Mouse (Mus musculus) limb, embryonic 14.5 days (tissue): Measurements from ENCODE around the gene Rpl26. TPM values are rescaled to one million over a fixed set of nuclear protein-coding genes. Genes with fewer than 3 reads are reported as not detected.

ENCODE experiments used
- ATAC-seq: fragments of 200-750 bp; cut with Nextera tagmentation; 2 replicates; pipeline ENCODE4 v1.8.0; 2017; ENCODE audit warnings: low read depth, moderate number of reproducible peaks, moderate TSS enrichment; ENCODE audit not compliant: low FRiP score
- DNase-seq: peaks from one replicate; pipeline ENCODE4 v3.0.0-alpha.2; 2015; ENCODE audit warnings: low spot score
- H3K27ac ChIP-seq: fragments of 300-500 bp; sonication (generic); replicated peaks from 2 replicates; pipeline ENCODE4 v1.5.1; 2014; ENCODE audit warnings: low read depth, mild to moderate bottlenecking, low read length, moderate library complexity, mixed read lengths
- H3K27me3 ChIP-seq: fragments of 300-500 bp; sonication (generic); 2 replicates; pipeline ENCODE4 v1.6.1; 2014; ENCODE audit warnings: low read length, mixed read lengths; ENCODE audit not compliant: control insufficient read depth, insufficient read depth
- H3K36me3 ChIP-seq: fragments of 300-500 bp; sonication (generic); 2 replicates; pipeline ENCODE4 v1.6.1; 2014; ENCODE audit warnings: mild to moderate bottlenecking, low read length, moderate library complexity, mixed read lengths; ENCODE audit not compliant: control insufficient read depth, insufficient read depth
- H3K4me1 ChIP-seq: fragments of 300-500 bp; sonication (generic); 2 replicates; pipeline ENCODE4 v1.6.1; 2014; ENCODE audit warnings: antibody characterized with exemption, low read length, mixed read lengths; ENCODE audit not compliant: control insufficient read depth, insufficient read depth
- H3K4me2 ChIP-seq: fragments of 300-500 bp; sonication (generic); replicated peaks from 2 replicates; pipeline ENCODE4 v1.6.1; 2014; ENCODE audit warnings: low read depth, mild to moderate bottlenecking, low read length, moderate library complexity; ENCODE audit not compliant: severe bottlenecking
- H3K4me3 ChIP-seq: fragments of 300-500 bp; sonication (generic); replicated peaks from 2 replicates; pipeline ENCODE4 v1.5.1; 2014; ENCODE audit warnings: low read length
- H3K9ac ChIP-seq: fragments of 300-500 bp; sonication (generic); 2 replicates; pipeline ENCODE4 v1.6.1; 2014; ENCODE audit warnings: mild to moderate bottlenecking, low read depth, low read length, moderate library complexity; ENCODE audit not compliant: severe bottlenecking
- H3K9me3 ChIP-seq: fragments of 300-500 bp; sonication (generic); 2 replicates; pipeline ENCODE4 v1.6.1; 2016; ENCODE audit warnings: low read length; ENCODE audit not compliant: control insufficient read depth
- POLR2A ChIP-seq: fragments of 200-500 bp; IDR thresholded peaks from 2 replicates; pipeline ENCODE4 v1.8.0; 2012; ENCODE audit warnings: inconsistent platforms, mild to moderate bottlenecking, moderate library complexity, borderline replicate concordance; ENCODE audit not compliant: insufficient read depth, insufficient read length; ENCODE audit errors: extremely low read depth
- WGBS: fragments of 180-500 bp; shearing (Covaris S2); extraction: QIAGEN DNeasy Blood & Tissue Kit; methylation state at CpG from one replicate; pipeline ENCODE4 v1.1.7; 2014; 5-methylcytosine and 5-hydroxymethylcytosine counted together
- polyA plus RNA-seq, 2 experiments: library from polyadenylated mRNA; depleted of rRNA in 1 of 2; stranded (reverse) in 1 of 2; unstranded in 1 of 2; fragments of >200 nt; fragmentation: Nextera tagmentation in 1 of 2; extraction: Ambion mirVana in 1 of 2; gene quantifications; 2 replicates each; pipeline versions ENCODE4 v1.2.1 to v1.2.3; 2012 to 2014

Rpl26 gene
- polyA plus RNA-seq, 2 experiments: 1,230 to 3,506 TPM

DNA sequence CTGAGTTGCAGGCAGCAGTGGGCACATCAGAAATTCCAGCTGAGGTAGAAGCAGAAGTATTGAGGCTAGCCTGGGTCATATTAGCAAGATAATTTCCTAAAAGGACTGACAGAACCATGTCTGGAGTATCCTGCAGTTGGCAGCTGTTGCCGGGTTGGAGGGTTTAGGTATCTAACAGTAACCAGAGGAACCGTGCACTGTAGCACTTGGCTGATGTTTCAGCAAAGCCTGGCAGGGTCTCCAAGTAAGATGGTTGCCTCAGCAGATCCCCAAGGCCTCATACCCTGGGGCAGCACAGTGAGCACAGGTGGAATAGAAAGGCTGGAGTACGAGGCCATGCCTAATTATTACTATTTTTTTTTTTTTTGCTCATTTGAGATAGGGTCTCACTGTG is 3.8 kb downstream of the Rpl26 start:
- Histone ChIP-seq H3K4me2 (no peak overlapping the region), H3K27me3 (no peaks in the 10 kb centered on the region), H3K4me1 (peaks cover 4% of the 10 kb centered on the region; the same call in 1 of the 2 replicates), H3K36me3 (peaks cover 39% of the 10 kb centered on the region), H3K4me3 (no peak overlapping the region), H3K9ac (no peak overlapping the region), H3K9me3 (no peaks in the 10 kb centered on the region), H3K27ac (0 out of 2 replicates have a peak overlapping the region, but pooled peaks have one; percentile 33)
- ATAC-seq: no peak
- DNase-seq: no peak
- WGBS: 85% methylated on average over 3 of the region's 3 CpGs
- TF ChIP-seq POLR2A: no peak

DNA sequence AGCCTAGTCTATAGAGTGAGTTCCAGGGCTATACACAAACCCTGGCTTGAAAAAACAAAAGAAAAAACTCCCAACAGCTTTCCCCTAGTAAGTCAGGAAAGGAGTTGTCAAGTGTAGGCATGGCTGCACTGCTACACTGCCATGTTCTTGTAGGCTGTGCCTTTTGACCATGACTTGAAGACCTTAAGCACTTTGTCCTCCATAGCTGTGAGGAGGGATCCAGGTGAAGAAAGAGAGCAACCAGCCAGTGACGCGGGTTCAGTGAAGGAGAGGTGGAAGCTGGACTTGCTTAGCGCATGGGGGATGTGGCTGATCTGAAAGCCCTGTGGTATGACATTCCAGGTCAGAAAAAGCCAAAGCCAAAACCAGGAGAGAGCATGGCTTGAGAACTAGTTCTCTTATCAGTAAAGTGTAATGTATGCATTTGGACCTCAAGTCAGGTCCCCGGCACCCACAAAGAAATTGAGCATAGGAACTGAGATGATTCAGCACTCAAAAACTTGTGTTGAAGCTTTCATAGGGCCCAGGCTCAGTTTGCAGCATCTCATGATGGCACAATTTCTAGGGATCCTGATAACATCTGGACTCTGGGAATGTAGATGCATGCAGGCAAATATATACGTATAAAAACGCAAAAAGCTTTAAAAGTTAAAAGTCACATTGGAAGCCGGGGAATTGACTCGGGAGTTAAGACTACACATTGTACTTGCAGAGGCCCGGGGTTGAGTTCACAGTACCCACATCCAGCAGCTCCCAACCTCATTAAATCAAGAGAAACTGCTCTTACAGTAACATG is 4.5 kb downstream of the Rpl26 start:
- H3K36me3 ChIP-seq: peaks cover 39% of the 10 kb centered on the region
- no peak for TF ChIP-seq POLR2A
- WGBS: 82% methylated on average over 9 of the region's 9 CpGs

DNA sequence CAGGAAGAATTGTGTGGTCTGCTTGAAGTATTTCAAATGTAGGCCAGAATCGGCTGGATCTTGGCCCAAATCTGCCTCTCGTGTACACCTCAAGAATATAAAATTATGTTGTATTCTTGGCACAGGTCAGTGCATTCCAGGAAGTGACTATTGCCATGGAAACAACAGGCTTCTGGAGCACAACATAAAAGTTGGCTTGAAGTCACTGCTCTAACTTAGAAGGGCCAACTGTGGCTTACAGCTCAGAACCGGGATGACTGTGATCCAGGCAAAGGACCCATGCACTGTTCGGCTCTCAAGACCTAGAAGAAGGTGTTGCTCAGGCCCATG is 5.0 kb downstream of the Rpl26 start:
- Histone ChIP-seq H3K27ac (no peak overlapping the region), H3K36me3 (peaks cover 39% of the 10 kb centered on the region), H3K4me1 (peaks cover 4% of the 10 kb centered on the region; the same call in 1 of the 2 replicates), H3K9ac (no peak overlapping the region), H3K27me3 (no peaks in the 10 kb centered on the region), H3K4me2 (no peak overlapping the region), H3K9me3 (no peaks in the 10 kb centered on the region), H3K4me3 (no peak overlapping the region)
- no peak for TF ChIP-seq POLR2A
- 60% methylated on average over 4 of the region's 4 CpGs for whole genome bisulfite sequencing
- ATAC-seq (peak; percentile 39), DNase-seq (peak; percentile 90)

More for the DNA sequence above, 4.5 kb downstream of the Rpl26 start:
- H3K9ac ChIP-seq: no peak overlapping the region
- H3K4me3 ChIP-seq: no peak overlapping the region
- H3K27ac ChIP-seq: 0 out of 2 replicates have a peak overlapping the region, but pooled peaks have one; percentile 33
- ATAC-seq (no peak), DNase-seq (no peak)
- H3K4me1 ChIP-seq: peaks cover 4% of the 10 kb centered on the region; the same call in 1 of the 2 replicates
- H3K27me3 ChIP-seq: no peaks in the 10 kb centered on the region
- no peak overlapping the region for H3K4me2 ChIP-seq
- no peaks in the 10 kb centered on the region for H3K9me3 ChIP-seq

DNA sequence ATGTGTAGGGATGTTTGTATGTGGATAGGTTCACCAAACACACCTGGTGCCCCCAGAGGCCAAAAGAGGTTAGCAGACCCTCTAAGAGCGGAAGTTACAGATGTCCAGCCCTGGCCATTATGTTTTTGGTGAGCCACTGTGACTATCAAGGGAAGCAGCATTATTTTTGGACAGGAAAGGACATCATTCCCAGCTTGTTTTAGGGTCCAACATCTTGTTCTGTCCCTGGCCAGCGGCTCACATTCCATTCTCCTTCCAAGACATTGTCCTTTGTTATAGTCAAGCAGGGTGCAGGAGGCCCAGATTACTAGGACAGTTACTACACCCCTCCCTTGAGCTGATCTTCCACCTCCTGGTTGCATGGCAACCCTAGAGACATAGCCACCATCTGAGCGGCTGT is 5.9 kb downstream of the Rpl26 start:
- Histone ChIP-seq H3K36me3 (peaks cover 39% of the 10 kb centered on the region), H3K27ac (no peak overlapping the region), H3K27me3 (no peaks in the 10 kb centered on the region), H3K4me1 (peaks cover 7% of the 10 kb centered on the region; the same call in 1 of the 2 replicates), H3K4me2 (no peak overlapping the region), H3K9me3 (no peaks in the 10 kb centered on the region), H3K9ac (no peak overlapping the region), H3K4me3 (no peak overlapping the region)
- WGBS: 80% methylated on average over 3 of the region's 3 CpGs
- ATAC-seq (no peak), DNase-seq (no peak)
- TF ChIP-seq POLR2A: no peak

DNA sequence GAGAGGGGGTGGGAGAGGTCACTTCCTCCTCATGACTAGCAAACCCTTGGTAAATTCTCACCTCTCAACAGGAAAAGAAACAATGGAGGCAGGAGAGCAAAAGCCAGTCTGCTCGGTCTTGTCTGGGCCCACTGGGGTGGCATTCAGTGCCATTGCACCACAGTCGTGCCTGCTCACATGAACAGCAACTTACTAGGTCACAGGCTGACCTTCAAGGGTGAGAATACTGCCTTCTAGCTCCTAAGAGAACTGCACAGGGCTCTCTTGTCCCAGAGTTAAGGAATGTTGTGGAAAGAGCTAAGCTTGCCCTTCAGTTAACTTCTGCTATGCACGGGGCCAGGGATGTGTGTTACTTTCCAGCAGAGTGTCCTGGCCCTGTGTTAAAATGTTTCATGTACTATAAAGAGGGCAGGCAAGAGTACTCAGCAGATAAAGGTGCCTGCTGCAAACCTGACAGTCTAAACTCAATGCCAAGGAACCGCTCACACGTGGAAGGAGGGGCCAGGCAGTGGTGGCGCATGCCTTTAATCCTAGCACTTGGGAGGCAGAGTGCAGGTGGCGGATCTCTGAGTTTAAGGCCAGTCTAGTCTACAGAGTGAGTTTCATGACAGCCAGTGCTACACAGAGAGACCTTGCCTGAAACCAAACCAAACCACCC is 7.6 kb downstream of the Rpl26 start:
- no peak overlapping the region for H3K9ac ChIP-seq
- H3K4me2 ChIP-seq: no peak overlapping the region
- DNase-seq: no peak
- H3K27me3 ChIP-seq: no peaks in the 10 kb centered on the region
- no peak for TF ChIP-seq POLR2A
- no peak overlapping the region for H3K27ac ChIP-seq
- no peak for ATAC-seq
- H3K9me3 ChIP-seq: no peaks in the 10 kb centered on the region
- H3K4me1 ChIP-seq: peaks cover 3% of the 10 kb centered on the region; the same call in 1 of the 2 replicates
- WGBS: 43% methylated on average over 7 of the region's 7 CpGs
- peaks cover 25% of the 10 kb centered on the region for H3K36me3 ChIP-seq
- H3K4me3 ChIP-seq: no peak overlapping the region
